Mouse (Mus musculus) stomach, postnatal 0 days (tissue): ENCODE results near the gene Olfr414.

Source experiments
- CTCF ChIP-seq: IDR thresholded peaks from 2 replicates; pipeline ENCODE4 v1.5.1; 2016; ENCODE audit warnings: antibody characterized with exemption, low read depth, mild to moderate bottlenecking, moderate library complexity
- EP300 ChIP-seq: optimal IDR thresholded peaks from 2 replicates; pipeline ENCODE3; 2016; ENCODE audit warnings: antibody characterized with exemption

- no peak for TF ChIP-seq CTCF
- TF ChIP-seq EP300: no peak
Observed at GRCm38 (mm10) chr1:174455100-174455499, 31.2 kb downstream of the Olfr414 start.
